Mouse (Mus musculus) T-helper 17 cell (primary cell): ENCODE data around the gene Tctex1d2.

ENCODE experiments used
- in situ Hi-C, 2 experiments: fragments of 300-600 bp; cut with MboI, MseI; formaldehyde crosslinking; loops; 1 replicate in 1 of 2; 2 replicates in 1 of 2; pipeline ENCODE4 v1.15.1; 2025; ENCODE audit warnings: high pct_unique_total_duplicates in 2 of 2

The Tctex1d2 gene

GRCm38 (mm10) chr16:32463426-32463825 is 43.9 kb downstream of the Tctex1d2 start:
- in situ Hi-C loops: no loop called here

- in situ Hi-C loops: no loop called here
Observed at GRCm38 (mm10) chr16:32464908-32465307, 45.4 kb downstream of the Tctex1d2 start.

GRCm38 (mm10) chr16:32468488-32468887 is 49.0 kb downstream of the Tctex1d2 start:
- in situ Hi-C loops: no loop called here

- in situ Hi-C loops: no loop called here
Observed at GRCm38 (mm10) chr16:32469404-32470105, 50.1 kb downstream of the Tctex1d2 start.

GRCm38 (mm10) chr16:32472276-32473015 is 52.9 kb downstream of the Tctex1d2 start:
- in situ Hi-C loops: no loop called here

- in situ Hi-C loops: no loop called here
Observed at GRCm38 (mm10) chr16:32477315-32477714, 57.8 kb downstream of the Tctex1d2 start.
